Mouse (Mus musculus) lung, adult 2 months (tissue): ENCODE data around the gene Ect2.

Source experiments
- CTCF ChIP-seq: fragments of 200-500 bp; IDR thresholded peaks from 2 replicates; pipeline ENCODE4 v1.5.1; 2011; ENCODE audit warnings: mild to moderate bottlenecking, low read length, control low read depth; ENCODE audit not compliant: insufficient read depth
- POLR2A ChIP-seq: fragments of 200-500 bp; IDR thresholded peaks from 2 replicates; pipeline ENCODE4 v1.6.1; 2011; ENCODE audit warnings: low read depth, mild to moderate bottlenecking, control low read depth, low read length, borderline replicate concordance; ENCODE audit errors: extremely low read depth

- TF ChIP-seq POLR2A (no peak), CTCF (no peak)
Measured at GRCm38 (mm10) chr3:27071706-27072105, 82.0 kb downstream of the Ect2 start.
